Mouse (Mus musculus) WW6 (cell line): ENCODE data around the gene Lhx5.

Experiments
- DNase-seq: peaks from one replicate; pipeline ENCODE4 v3.0.0-alpha.2; 2013; ENCODE audit warnings: low read depth, low spot score

Gene Lhx5

DNA sequence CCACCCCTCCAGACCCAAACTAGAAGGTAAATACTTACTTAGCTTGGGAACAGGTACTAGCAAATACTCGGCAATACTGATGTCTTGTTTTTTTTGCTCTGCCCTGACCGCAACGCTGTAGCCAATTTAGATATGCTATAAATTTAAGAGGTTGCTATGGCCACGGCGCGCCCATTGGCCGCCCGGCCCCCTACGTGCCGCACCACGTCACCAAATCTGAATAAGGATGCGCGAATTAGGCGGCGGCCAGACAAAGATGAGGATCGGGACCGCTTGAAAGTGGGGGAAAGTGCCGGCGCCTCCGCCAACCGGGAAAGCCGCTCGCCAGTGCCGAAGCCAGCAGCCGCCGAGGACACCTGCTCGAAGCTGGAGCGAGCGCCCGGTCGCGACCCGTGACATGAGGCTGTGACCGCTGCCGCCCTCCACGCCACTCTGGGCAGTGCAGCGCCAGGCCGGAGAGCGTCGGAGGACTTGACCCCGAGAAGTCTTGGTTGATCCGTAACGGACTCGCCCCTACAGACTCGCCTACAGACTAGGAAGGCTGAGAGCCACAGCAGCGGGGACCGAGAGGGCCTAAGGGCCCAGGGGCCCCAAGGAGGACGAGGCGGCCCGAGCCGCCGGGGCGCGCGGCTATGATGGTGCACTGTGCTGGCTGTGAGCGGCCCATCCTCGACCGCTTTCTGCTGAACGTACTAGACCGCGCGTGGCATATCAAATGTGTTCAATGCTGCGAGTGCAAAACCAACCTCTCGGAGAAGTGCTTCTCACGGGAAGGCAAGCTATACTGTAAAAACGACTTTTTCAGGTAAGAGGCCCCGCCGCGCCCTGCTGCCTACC, at the start of gene Lhx5:
Gene Lhx5 (plus strand): TSS at position 51 of the 837 bp plus-strand sequence.
- DNase-seq, result no peak

DNA sequence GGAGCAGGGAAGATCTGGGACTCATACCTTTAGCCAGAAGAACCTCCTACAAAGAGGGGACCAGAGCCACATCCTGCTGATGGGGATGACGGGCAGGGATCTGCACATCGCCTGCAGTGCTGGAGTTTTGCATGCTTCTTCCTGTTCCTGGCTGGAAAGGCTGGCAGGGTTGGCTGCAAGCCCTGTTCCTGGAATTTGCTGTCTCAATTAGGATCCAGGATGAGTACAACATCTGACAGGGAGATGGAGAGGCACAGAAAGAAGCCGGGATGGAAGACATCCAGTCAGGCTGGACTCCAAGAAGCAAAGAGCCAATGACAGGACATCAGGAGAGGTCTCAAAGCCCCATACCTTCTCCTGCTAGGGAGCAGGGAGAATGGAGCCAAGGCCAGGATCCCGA, 45.1 kb upstream of the Lhx5 start:
- no peak for DNase-seq

DNA sequence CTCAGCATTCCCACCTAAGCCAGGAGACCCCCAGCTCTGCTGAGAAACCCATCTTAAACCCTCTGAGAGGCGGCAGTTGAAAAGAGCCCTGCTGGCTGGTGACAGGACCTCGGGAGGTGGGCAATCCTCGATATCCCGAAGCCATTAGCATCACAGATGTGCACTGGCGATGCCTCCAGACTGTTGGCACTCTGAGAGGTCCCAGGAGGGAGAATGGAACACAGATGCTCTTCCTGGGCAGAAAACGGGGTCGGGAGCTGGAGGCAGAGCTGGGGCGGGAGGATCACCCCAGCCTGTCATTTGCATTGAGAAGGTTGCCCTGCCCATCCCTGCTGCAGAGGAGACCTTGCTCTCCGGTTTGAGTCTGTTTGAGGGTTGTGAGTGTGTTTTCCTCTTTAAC, 42.7 kb upstream of the Lhx5 start:
- DNase-seq, result no peak

DNA sequence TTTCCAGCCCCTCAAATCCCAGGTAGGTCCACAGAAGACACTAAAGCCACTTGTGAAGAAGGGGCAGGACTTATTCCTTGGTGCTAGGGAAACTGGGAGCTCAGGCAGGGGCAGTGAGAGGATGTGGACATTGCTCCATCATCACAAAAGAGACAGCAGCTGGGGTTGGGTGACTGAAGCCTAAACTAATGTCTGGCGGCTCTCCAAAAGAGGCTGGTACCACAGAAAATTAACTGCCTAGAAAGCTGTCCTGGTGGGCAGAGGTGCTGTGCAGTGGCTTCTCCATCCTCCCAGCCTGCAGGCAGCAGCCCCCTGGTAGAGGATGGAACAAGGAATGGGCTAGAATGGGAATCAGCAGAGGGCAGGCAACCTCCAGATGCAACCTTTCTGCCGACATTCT, 41.5 kb upstream of the Lhx5 start:
- DNase-seq, result no peak

DNA sequence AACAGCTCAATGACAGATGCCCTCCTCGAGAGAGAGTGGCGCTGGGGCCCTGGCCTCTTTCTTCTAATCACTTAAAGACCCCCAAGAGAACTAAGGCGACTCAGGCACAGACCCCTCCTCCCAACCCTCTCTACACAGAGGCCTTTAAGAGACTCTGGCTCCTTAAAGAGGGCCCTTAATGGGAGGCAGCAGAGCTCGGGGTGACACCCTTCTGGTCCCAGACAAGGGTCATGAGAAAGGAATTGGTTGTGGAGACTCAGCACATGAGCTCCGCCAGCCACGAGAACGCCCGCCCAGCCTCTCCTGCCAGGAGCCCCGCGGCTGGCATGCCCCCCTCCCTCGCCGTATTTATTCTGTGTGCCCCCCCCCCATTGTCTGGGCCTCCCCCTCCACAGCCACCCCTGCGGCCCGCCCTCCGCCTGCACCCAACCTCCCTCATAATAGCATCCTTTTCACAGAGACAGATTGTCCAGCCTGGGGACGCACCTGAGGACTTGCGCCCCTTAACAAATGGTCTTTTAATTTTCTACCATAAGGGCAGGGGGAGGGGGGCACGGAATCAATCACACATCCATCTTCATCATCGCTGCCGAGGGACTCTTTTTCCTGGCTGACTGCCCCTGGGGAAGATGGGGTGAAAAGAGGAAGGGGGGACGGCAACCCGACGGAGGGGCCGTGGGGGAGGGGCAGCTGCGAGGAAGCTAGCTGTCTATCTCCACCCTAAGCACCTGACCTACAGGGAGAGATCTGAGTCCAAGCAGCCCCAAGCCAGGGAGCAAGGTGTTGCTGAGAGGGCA, 37.4 kb upstream of the Lhx5 start:
- no peak for DNase-seq

DNA sequence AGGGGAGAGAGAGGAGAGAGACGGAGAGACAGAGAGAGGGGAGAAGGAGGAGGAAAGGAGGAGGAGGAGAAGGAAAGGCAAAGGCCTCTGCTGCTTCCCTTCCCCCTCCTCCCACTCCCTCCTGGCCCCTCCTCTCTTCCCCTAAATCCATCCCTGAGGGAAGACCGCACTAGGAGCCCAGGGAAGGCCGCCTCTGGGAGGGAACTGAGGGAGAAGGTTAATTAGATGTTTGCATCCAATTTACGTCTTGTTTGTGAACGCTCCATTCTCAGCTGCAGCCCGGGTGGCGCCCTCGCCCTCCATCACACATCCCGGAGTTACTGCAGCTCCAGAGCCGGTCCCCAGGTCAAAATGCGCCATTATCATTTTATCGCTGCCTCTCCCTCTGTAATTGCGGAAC, 33.5 kb upstream of the Lhx5 start:
- no peak for DNase-seq

DNA sequence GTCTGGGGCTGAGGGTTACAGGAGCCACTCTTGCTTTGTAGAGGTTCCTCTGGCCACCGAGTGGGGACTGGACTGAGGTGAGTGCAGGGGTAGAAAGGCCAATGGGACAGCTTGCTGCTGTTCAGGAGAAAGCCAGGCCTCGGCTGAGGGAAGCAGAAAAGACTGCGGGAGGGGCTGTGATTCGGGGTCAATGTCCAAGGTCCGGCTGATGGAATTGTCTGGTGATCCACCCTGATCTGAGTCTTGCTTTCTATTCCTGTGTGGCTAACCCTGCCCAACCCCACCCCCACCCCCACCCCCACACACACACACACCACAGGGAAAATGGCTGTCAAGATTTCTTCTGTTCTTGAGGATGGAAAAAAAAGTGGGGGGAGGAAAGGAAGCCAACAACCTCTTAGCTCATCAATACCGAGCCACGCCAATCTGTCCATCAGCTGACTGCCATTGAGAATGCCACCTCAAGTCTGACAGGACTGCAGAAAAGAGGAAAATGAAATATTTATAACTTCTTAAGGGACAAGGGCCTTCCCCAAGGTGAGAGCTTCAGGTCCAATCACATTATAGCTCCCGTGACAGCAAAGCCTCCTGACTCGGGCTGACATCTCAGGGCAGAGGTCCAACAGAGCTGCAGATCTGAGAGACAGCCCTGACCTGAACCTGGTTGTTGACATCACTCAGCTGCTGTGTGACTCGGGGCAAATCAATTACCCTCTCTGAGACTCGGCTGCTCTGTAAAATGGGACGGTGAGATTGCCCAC, 26.5 kb upstream of the Lhx5 start:
- no peak for DNase-seq

DNA sequence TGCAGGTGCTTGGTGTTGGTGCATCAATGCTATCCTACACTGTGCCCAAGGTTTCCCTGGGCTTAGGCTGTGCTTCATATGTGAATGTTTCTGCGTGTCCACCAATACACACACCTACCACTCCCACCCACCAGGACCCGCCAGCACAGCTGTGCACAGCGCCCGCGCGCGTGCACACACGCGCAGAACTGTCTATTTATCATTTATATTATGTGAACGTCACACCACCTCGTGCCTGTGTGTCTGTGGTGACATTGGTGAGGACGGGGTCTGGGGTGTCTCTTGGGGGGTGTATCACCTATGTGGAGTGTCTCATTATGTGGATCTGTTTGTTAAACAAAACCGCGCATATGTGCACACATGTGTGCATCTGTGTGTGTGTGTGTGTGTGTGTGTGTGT, 22.6 kb upstream of the Lhx5 start:
- no peak for DNase-seq

DNA sequence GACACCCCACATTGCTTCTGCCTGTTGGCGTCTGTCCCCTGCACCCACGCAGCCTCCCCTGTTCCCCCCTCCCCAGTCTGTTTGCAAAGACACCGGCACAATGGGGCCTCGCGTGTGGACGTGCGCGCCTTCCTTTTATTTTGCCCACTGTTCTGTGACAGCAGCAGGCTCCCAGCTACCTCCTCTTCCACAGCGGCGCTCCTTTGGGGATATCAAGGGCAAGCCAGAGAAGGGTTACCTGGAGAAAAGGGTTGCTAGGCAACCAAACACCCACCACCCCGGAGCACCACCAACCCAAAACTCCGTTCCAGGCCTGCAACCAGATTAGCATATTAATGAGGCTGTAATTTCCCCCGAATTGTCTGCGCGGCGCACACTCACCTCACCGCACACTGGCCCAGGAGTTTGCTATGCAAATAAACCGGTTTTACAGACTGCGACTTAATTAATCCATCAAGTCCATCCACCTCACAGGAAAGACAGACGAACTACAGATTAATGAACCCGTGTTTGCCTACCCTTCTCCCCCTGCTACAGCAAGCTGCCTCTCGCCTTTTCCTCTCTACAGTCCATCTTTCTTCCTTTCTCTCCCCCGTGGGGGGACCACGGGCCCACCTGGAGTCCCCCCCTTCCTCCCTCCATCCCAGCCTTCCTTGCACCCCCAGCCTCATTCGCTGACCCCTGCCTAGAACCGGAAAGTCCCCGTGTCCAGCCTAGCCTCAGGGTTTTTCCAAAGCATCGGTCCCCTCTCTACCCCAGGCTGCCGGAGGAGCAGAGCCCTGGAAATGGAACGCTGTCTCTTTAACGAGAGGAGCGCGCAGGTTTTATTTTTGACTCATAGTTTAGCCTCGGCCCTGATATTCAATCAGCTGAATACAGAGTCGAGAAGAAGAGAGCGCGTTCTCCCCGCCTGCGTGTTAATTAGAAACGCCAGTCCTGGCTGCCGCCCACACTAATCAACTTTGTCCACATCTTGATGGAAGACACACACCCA, 21.8 kb upstream of the Lhx5 start:
- DNase-seq, result no peak

DNA sequence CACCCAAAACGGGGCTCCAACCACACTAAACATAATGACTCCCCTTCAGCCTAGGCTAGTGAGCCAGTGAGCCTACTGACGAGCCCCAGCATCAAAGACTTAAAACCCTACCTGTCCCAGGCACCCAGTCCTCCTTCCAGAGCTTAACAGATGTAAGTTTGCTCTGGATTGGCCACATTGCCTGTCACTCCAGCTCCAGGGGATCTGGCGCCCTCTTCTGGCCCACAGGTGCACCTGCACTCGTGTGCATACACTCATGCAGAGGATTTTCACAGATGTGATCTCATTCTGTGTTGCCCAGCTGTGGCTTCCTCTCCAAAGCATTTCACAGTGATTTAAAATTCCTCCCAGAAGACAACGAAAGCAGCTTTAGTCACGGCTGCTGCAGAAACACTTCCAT, 18.1 kb upstream of the Lhx5 start:
- DNase-seq, result no peak

DNA sequence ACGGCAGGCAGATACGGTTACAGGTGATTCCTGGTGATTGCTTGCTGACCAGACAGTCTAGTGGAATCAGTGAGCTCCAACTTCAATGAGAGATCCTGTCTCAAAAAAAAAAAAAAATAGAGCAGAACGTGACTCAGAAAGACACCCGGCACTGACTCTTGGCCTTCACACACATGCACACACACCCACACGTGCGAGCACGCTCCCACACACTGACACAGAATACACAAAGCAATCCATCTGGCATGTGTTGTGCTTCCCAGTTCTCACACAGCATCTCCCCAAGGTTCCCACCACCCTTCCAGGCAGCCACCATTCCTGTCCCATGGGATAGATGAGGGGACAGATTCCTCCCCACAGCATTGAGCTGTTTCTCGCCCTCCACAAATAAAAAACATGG, 11.4 kb upstream of the Lhx5 start:
- no peak for DNase-seq

DNA sequence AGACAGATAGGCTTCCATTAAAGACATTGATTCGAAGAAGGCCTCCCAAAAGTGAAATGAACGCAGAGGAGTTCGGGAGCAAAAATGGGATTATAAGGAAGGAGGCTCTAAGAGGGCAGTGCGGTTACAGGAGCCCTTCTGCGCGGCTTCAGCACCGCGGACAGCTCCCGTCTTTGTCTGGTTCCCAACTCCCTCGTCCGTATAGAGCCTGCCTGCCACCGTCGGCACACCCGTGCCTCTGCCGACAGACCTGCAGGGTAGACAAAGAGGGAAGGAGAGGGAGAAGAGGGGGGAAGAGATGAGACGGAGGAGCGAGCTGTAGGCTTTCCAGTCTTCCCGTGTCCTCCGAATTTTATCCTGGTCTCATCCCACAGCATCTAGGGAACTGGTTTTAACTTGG, 7.5 kb upstream of the Lhx5 start:
- no peak for DNase-seq

DNA sequence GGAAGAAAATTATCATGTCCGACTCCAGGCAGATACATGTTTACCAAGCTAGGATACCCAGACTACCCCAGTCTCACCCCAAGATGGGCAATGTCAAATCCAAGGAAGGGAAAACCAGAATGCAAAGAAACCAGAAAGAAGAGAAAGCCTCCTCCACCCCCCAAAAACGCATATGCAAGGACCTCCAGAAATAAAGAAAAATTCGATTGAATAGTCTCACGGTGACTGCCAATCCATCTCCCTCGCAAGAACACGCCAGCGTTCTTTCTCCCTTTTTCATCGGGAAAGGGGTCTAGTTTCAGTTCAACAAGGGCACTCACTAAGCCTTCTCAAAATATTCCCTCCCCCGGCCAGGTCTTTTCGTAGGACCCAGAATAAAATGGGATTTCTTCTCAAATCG, 6.8 kb upstream of the Lhx5 start:
- DNase-seq, result no peak

DNA sequence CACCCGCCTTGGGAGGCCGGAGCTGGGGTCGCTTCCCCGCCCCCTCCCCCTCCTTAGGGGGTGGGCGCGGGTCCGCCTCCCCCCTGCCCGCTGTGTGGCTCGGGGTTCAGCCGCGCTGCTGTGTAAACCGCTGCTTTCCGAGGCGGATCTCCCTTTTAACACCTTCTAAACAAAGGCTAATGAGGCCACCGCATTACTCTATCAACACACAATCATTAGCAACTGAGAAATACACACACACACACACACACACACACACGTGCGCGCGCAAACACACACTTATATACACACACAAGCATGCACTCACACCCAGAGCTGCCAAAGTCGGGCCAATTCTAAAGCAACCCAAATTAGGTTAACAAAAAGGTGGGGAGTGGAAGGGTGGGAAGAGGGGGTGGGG, 5.8 kb upstream of the Lhx5 start:
- no peak for DNase-seq

DNA sequence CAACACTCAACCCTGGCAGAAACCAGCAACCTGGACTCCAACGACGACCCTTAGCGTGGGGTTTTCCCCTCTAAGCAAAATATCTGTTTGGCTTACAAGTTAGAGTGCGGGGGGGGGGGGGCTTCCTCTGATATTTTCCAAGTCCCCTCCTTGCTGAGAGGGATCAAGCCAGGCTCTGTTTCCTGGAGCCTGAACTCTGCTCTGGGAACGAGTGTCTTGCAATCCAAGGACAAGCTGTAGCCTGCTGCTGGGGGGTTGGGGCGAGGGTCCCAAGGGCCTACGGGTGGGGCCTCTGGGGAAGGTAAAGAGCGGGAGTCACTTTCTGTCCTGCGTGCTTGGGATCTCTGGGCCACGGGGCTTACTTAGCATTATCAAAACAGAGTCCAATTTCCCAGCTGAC, 4.9 kb upstream of the Lhx5 start:
- no peak for DNase-seq

DNA sequence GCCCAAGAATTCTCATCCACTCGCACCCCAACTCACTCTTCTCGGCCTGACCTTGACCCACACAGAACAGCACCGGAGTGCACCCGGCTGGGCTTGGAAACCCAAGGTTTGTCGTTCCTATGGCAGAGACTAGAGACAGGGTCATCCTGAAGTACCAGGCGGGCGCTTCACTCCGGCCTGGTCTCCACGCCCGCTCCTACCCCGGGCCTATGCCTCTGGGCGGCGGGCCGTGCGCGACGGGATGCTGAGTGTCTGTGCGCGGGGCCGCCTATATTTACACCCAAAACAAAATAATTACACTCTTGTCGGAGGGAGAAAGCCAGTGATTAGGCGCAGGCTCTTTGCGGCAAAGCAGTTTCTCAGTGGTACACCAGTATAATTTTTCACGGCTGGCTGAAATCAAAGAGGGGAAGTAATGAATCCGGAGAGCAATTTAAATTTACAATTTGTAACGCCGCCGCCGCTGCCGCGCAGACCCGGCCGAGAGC, 4.0 kb upstream of the Lhx5 start:
- no peak for DNase-seq

DNA sequence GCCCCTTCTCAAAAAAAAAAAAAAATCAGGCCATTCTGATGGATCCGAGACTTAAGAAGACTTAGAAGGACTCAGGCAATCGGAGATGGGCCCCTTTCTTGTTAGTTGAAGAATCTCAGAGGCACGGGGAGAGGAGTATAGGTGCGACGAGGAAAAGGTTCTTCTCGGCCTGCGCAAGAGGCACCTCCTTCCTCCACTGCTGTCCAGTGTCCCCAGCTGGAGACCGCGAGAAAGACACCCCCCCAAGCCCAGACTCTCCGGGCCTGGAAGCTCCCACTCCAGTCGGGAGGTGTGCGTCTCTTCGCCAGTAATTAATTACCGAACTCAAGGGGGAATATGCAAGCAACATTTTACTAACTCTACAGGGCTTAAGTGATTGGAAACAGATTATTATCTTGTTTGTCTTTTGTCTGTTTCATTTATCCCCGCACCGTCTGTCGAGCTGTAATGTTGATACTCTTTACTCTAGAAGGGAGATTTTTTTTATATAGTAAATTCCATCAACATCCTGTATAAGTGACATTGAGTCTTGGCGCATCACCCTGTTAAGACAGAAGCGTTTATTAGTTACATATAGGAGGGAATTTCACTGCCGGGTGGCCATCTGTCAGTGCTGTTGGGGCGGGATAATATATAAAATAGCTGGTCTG, 3.2 kb upstream of the Lhx5 start:
- DNase-seq, result no peak

DNA sequence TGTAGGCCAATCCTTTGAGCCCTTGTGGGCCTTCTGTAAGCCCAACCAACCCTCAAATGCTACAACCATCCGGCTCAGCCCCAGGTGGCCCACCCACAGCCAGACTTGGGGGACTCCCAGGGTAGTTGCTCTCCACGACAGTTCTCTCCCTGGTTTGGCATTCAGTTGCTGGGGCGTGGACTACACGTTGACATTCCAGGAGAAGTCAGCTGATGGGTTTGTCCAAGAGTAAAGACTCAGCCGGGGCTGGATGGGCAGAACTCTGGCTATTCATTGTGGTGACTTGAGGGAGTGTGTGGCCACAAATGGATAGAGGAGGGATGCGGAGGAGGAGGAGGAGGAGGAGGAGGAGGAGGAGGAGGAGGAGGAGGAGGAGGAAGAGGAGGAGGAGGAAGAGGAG, 2.5 kb upstream of the Lhx5 start:
- DNase-seq, result no peak

DNA sequence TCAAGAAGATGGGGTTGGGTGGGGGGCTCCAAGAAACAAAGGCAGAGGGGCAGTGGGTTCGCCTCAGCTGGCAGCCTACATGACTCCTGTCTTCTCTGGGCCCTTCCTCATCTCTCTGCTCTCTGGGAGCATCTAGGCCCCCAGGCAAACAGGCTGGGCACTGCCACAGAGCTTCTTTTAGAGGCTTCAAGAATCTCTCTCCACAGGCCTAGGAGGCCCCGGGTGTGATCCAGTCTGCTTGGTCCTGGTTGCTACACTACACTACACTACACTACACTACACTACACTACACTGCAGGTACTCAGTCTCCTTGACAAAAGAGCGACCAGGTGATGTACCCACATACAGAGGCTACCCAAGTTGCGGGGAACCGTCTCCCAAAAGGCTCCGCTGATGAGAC, 1.8 kb upstream of the Lhx5 start:
- no peak for DNase-seq

DNA sequence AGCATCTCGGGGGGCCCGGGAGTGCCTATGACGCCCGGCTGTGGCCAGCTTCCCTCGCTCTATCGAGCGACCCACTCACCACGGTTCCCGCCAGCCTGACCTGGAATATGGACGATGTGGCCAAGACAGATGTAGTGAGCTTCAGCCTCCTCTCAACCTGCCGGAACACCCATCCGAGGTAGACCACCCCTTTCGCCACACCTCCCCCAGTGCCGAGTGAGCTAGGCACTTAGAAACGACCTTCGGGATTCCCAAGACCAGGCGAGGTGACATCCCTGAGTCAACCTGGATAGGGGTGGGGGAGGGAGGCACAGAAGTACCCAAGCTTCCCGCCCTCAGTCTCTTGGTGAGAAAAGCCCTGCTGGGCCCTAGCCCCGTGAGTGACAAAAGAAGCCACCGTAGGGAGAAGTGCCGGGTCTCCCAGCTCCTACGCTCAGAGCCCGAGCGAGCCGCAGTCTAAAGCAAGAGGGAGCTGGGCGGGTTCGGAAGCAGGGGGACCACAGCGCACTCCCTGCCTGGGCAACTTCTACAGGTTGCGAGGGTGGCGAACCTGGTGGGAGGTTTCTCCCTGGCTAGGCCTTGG, 407 bp upstream of the Lhx5 start:
- no peak for DNase-seq
